Mouse (Mus musculus) erythroblast, embryonic 14.5 days (primary cell): ENCODE data around the gene Peg3. TPM values are rescaled to one million over a fixed set of nuclear protein-coding genes. Genes with fewer than 3 reads are reported as not detected.

ENCODE experiments used
- H3K27me3 ChIP-seq: 2 replicates; pipeline ENCODE4 v1.6.1; 2012; ENCODE audit warnings: inconsistent platforms; ENCODE audit not compliant: control insufficient read depth
- H3K36me3 ChIP-seq: 2 replicates; pipeline ENCODE4 v1.6.1; 2012; ENCODE audit warnings: mild to moderate bottlenecking, inconsistent platforms; ENCODE audit not compliant: control insufficient read depth
- H3K4me1 ChIP-seq: 2 replicates; pipeline ENCODE4 v1.6.1; 2012; ENCODE audit warnings: inconsistent platforms; ENCODE audit not compliant: control insufficient read depth
- H3K4me3 ChIP-seq: replicated peaks from 2 replicates; pipeline ENCODE3; 2012; ENCODE audit warnings: moderate library complexity, mild to moderate bottlenecking, inconsistent platforms
- H3K9me3 ChIP-seq: 2 replicates; pipeline ENCODE4 v1.6.1; 2012; ENCODE audit warnings: low read length, inconsistent platforms, mixed read lengths; ENCODE audit not compliant: control insufficient read depth
- GATA1 ChIP-seq: IDR thresholded peaks from 2 replicates; pipeline ENCODE4 v1.6.1; 2012; ENCODE audit warnings: low read length, inconsistent platforms, mixed read lengths
- TAL1 ChIP-seq: IDR thresholded peaks from 3 replicates; pipeline ENCODE4 v1.6.1; 2012; ENCODE audit warnings: low read length, inconsistent platforms, mixed read lengths
- polyA plus RNA-seq: library from polyadenylated mRNA; stranded (reverse); fragments of >175 nt; gene quantifications from 2 replicates; pipeline ENCODE4 v1.2.3, GENCODE M21; 2012

Gene Peg3
- polyA plus RNA-seq, 1 experiment: 0.17 TPM

- no peak for TF ChIP-seq GATA1
- TF ChIP-seq TAL1: no peak
- H3K36me3 ChIP-seq: no peaks in the 10 kb centered on the region
- no peaks in the 10 kb centered on the region for H3K4me1 ChIP-seq
- H3K27me3 ChIP-seq: no peaks in the 10 kb centered on the region
- H3K9me3 ChIP-seq: peaks cover 5% of the 10 kb centered on the region
- no peak overlapping the region for H3K4me3 ChIP-seq
These were observed 44.7 kb downstream of the Peg3 start for GRCm38 (mm10) chr7:6685511-6685910.

GRCm38 (mm10) chr7:6666726-6667125 is 63.5 kb downstream of the Peg3 start:
- Histone ChIP-seq H3K36me3 (no peaks in the 10 kb centered on the region), H3K9me3 (no peaks in the 10 kb centered on the region), H3K27me3 (no peaks in the 10 kb centered on the region), H3K4me1 (no peaks in the 10 kb centered on the region), H3K4me3 (no peak overlapping the region)
- TF ChIP-seq GATA1 (no peak), TAL1 (no peak)

GRCm38 (mm10) chr7:6663430-6663829 is 66.8 kb downstream of the Peg3 start:
- TF ChIP-seq TAL1: no peak
- TF ChIP-seq GATA1: no peak
- Histone ChIP-seq H3K27me3 (no peaks in the 10 kb centered on the region), H3K4me3 (no peak overlapping the region), H3K9me3 (no peaks in the 10 kb centered on the region), H3K36me3 (no peaks in the 10 kb centered on the region), H3K4me1 (no peaks in the 10 kb centered on the region)

GRCm38 (mm10) chr7:6659605-6660004 is 70.6 kb downstream of the Peg3 start:
- H3K27me3 ChIP-seq: no peaks in the 10 kb centered on the region
- TF ChIP-seq TAL1 (no peak), GATA1 (no peak)

GRCm38 (mm10) chr7:6658606-6659005 is 71.6 kb downstream of the Peg3 start:
- Histone ChIP-seq H3K4me1 (no peaks in the 10 kb centered on the region), H3K9me3 (peaks cover 9% of the 10 kb centered on the region; the same call in 1 of the 2 replicates), H3K36me3 (no peaks in the 10 kb centered on the region), H3K4me3 (no peak overlapping the region), H3K27me3 (no peaks in the 10 kb centered on the region)
- TF ChIP-seq GATA1 (no peak), TAL1 (no peak)

More at GRCm38 (mm10) chr7:6659605-6660004, 70.6 kb downstream of the Peg3 start:
- H3K4me1 ChIP-seq: no peaks in the 10 kb centered on the region
- H3K9me3 ChIP-seq: peaks cover 3% of the 10 kb centered on the region; the same call in 1 of the 2 replicates
- H3K4me3 ChIP-seq: no peak overlapping the region
- no peaks in the 10 kb centered on the region for H3K36me3 ChIP-seq

Other genes starting within 250 kb of the Peg3 start
- not detected in 2 replicates for gene Olfr5, start 243.5 kb downstream of the Peg3 start, polyA plus RNA-seq
- gene Olfr1347, start 230.7 kb downstream of the Peg3 start, polyA plus RNA-seq: not detected in 2 replicates
- gene Olfr1348, start 221.7 kb downstream of the Peg3 start, polyA plus RNA-seq: not detected in 2 replicates
- not detected in 2 replicates for gene Olfr1349, start 207.5 kb downstream of the Peg3 start, polyA plus RNA-seq
- gene Olfr1350, start 165.6 kb downstream of the Peg3 start, polyA plus RNA-seq: not detected in 2 replicates
- gene Zim1, start 34.0 kb downstream of the Peg3 start, polyA plus RNA-seq: not detected in 2 replicates
- gene Usp29, start 147 bp upstream of the Peg3 start, polyA plus RNA-seq: 0.02 TPM in 2 replicates